Mouse (Mus musculus): Measurements from ENCODE around the gene Zic2.

The Zic2 gene

GRCm38 (mm10) chr14:122492015-122492414 lies 16.8 kb downstream of the Zic2 start:
- DNase-seq (ENCODE audit: low spot score in 2 of 2), result no peak

DNA sequence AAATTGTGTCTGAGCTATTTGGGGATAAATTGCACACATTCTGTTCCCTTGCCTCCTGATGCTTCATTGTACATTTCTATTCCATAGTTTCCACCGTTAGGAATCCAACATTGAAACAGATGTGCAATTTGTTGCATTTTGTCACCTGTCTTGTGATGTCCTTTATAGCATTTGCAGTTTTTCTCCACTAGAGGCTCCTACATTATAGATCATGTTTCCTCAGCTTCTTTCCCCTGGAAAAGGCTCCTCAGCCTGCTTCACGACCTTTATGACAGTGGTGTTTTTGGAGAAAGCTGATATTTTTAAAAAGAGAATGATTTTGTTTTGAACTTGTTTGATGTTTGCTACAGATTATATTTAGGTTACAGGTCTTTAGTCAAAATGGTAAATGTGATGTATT lies 33.8 kb downstream of the Zic2 start:
- no peak for DNase-seq (ENCODE audit: low spot score in 2 of 2)

- DNase-seq (ENCODE audit: low spot score in 2 of 2), result no peak
Measured at GRCm38 (mm10) chr14:122511519-122511918, 36.3 kb downstream of the Zic2 start.

DNA sequence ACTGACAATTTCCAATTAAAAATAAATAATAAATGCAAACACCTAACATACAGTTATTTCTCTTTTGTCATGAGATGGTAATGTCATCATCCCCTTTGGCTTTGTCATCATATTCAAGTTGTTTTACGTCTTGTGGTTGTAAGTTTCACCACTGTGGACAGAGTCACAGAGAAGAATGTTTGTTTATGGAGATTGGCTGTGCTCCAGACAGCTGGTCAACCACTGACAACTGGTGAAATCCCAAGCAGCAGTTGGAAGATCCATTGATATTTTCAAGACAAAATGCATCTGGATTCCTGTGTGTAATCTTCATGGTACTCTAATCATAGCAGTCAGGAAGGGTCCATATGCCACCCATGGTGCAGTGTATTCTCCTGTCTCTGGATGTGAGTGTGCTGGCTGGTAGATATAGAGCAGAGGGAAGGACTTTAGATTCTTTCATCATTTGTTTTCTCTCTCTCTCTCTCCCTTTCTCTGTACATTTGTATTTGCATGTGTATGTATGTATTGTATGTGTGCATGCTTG lies 38.3 kb downstream of the Zic2 start:
- no peak for DNase-seq (ENCODE audit: low spot score in 2 of 2)

GRCm38 (mm10) chr14:122528475-122528874 lies 53.2 kb downstream of the Zic2 start:
- no peak for DNase-seq (ENCODE audit: low spot score in 2 of 2)
